Mouse (Mus musculus) forebrain, embryonic 12.5 days (tissue): ENCODE measurements around the gene Aoah. TPM values are rescaled to one million over a fixed set of nuclear protein-coding genes. Genes with fewer than 3 reads are reported as not detected.
A peak's percentile ranks its signal among the peaks of the same experiment; 100 is the strongest.

Experiments
- ATAC-seq: fragments of 200-750 bp; cut with Nextera tagmentation; 2 replicates; pipeline ENCODE4 v1.8.0; 2017; ENCODE audit warnings: moderate TSS enrichment; ENCODE audit not compliant: low FRiP score
- H3K27ac ChIP-seq: fragments of 300-500 bp; sonication (generic); 2 replicates; pipeline ENCODE4 v1.5.1; 2016; ENCODE audit warnings: mild to moderate bottlenecking
- H3K27me3 ChIP-seq: fragments of 300-500 bp; sonication (generic); 2 replicates; pipeline ENCODE4 v1.6.1; 2016; ENCODE audit warnings: mild to moderate bottlenecking
- H3K36me3 ChIP-seq: fragments of 300-500 bp; sonication (generic); replicated peaks from 2 replicates; pipeline ENCODE4 v1.6.1; 2016; ENCODE audit warnings: mild to moderate bottlenecking
- H3K4me1 ChIP-seq: fragments of 300-500 bp; sonication (generic); 2 replicates; pipeline ENCODE4 v1.6.1; 2016
- H3K4me2 ChIP-seq: fragments of 300-500 bp; sonication (generic); 2 replicates; pipeline ENCODE4 v1.6.1; 2016; ENCODE audit warnings: mild to moderate bottlenecking, moderate library complexity
- H3K4me3 ChIP-seq: fragments of 300-500 bp; sonication (generic); replicated peaks from 2 replicates; pipeline ENCODE4 v1.5.1; 2016; ENCODE audit warnings: mild to moderate bottlenecking
- H3K9ac ChIP-seq: fragments of 300-500 bp; sonication (generic); 2 replicates; pipeline ENCODE4 v1.6.1; 2016; ENCODE audit warnings: mild to moderate bottlenecking
- H3K9me3 ChIP-seq: fragments of 300-500 bp; sonication (generic); 2 replicates; pipeline ENCODE4 v1.6.1; 2016
- WGBS: fragments of 180-500 bp; shearing (Covaris S2); methylation state at CpG from one replicate; pipeline ENCODE4 v1.1.7; 2016; 5-methylcytosine and 5-hydroxymethylcytosine counted together
- polyA plus RNA-seq: library from polyadenylated mRNA; unstranded; fragments of >200 nt; fragmentation: Nextera tagmentation; extraction: Ambion mirVana; gene quantifications from 2 replicates; pipeline ENCODE4 v1.2.1, GENCODE M21; 2016

Gene Aoah
- polyA plus RNA-seq, 1 experiment from 2014 or later = 0.79 TPM

GRCm38 (mm10) chr13:20936016-20936415 lies 142.1 kb downstream of the Aoah start:
- Histone ChIP-seq H3K4me1 (no peaks in the 10 kb centered on the region), H3K4me3 (no peak overlapping the region), H3K36me3 (no peaks in the 10 kb centered on the region), H3K27me3 (no peaks in the 10 kb centered on the region), H3K9ac (no peak overlapping the region), H3K9me3 (no peaks in the 10 kb centered on the region), H3K27ac (no peak overlapping the region), H3K4me2 (no peak overlapping the region)
- no peak for ATAC-seq

- WGBS = 38% methylated on average over 5 of the region's 5 CpGs
- Histone ChIP-seq H3K4me1 (no peaks in the 10 kb centered on the region), H3K27ac (no peak overlapping the region), H3K4me2 (no peak overlapping the region), H3K27me3 (no peaks in the 10 kb centered on the region), H3K4me3 (no peak overlapping the region), H3K9ac (no peak overlapping the region), H3K36me3 (no peaks in the 10 kb centered on the region), H3K9me3 (no peaks in the 10 kb centered on the region)
- 0 out of 2 replicates have a peak, but pooled peaks have one; percentile 36 for ATAC-seq
Measured at GRCm38 (mm10) chr13:20937452-20937851, 143.5 kb downstream of the Aoah start.

DNA sequence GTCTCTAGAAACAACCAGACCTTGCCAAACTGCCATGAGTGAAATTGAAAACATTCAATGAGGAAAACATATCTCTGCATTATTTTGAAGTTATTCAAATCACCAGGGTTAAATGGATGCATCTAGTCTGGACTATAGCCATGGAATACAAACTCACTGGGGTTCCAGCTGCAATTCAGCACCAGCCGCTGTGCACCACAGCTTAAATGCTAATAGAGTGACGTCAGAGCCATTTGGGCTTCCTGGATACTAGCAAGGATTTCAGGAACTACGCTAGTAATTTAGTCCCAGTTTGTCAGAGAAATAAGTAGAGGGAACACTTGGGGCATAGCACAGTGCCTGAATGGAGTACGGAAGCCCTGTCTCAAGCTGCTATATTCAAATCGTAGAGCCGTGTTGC lies 145.2 kb downstream of the Aoah start:
- Histone ChIP-seq H3K4me1 (no peaks in the 10 kb centered on the region), H3K4me3 (no peak overlapping the region), H3K27ac (no peak overlapping the region), H3K9me3 (no peaks in the 10 kb centered on the region), H3K4me2 (no peak overlapping the region), H3K36me3 (no peaks in the 10 kb centered on the region), H3K9ac (no peak overlapping the region), H3K27me3 (no peaks in the 10 kb centered on the region)
- 79% methylated on average over 6 of the region's 6 CpGs for WGBS
- ATAC-seq = no peak

GRCm38 (mm10) chr13:20940389-20940788 lies 146.5 kb downstream of the Aoah start:
- 62% methylated on average over 6 of the region's 6 CpGs for WGBS
- Histone ChIP-seq H3K4me2 (no peak overlapping the region), H3K27ac (no peak overlapping the region), H3K36me3 (no peaks in the 10 kb centered on the region), H3K4me3 (no peak overlapping the region), H3K27me3 (no peaks in the 10 kb centered on the region), H3K9me3 (no peaks in the 10 kb centered on the region), H3K4me1 (no peaks in the 10 kb centered on the region), H3K9ac (no peak overlapping the region)
- no peak for ATAC-seq

- H3K4me2 ChIP-seq = no peak overlapping the region
- H3K9ac ChIP-seq = no peak overlapping the region
- no peaks in the 10 kb centered on the region for H3K9me3 ChIP-seq
- no peaks in the 10 kb centered on the region for H3K36me3 ChIP-seq
- ATAC-seq = no peak
- H3K27me3 ChIP-seq = no peaks in the 10 kb centered on the region
- WGBS = 90% methylated on average over 4 of the region's 4 CpGs
- H3K4me3 ChIP-seq = no peak overlapping the region
- no peak overlapping the region for H3K27ac ChIP-seq
- H3K4me1 ChIP-seq = no peaks in the 10 kb centered on the region
Measured at GRCm38 (mm10) chr13:20941707-20942106, 147.8 kb downstream of the Aoah start.

DNA sequence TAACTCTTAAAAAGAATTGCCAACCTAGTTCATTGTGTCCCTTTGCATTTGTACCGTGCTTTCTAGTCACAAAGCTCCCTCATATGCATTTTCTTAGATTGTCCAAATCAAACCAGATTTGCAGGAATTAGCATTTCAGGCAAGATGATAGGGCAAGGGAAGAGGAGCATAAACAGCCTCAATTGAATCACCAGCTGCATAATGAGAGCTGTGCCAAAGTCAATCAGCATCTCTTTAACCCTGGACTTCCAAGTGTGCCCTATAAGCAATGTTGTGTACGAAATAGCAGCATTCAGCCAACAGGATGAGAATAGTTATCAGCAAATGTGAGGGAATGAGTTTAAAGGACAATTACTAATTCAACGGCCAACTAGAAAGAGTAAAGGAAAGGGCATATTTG lies 169.2 kb downstream of the Aoah start:
- no peak overlapping the region for H3K9ac ChIP-seq
- WGBS = 76% methylated on average over 3 of the region's 3 CpGs
- no peaks in the 10 kb centered on the region for H3K9me3 ChIP-seq
- no peaks in the 10 kb centered on the region for H3K4me1 ChIP-seq
- no peak for ATAC-seq
- no peak overlapping the region for H3K4me3 ChIP-seq
- H3K4me2 ChIP-seq = no peak overlapping the region
- H3K27ac ChIP-seq = no peak overlapping the region
- no peaks in the 10 kb centered on the region for H3K36me3 ChIP-seq
- H3K27me3 ChIP-seq = no peaks in the 10 kb centered on the region

GRCm38 (mm10) chr13:20981234-20982230 lies 187.6 kb downstream of the Aoah start:
- no peak overlapping the region for H3K4me2 ChIP-seq
- no peaks in the 10 kb centered on the region for H3K27me3 ChIP-seq
- H3K27ac ChIP-seq = no peak overlapping the region
- H3K4me3 ChIP-seq = no peak overlapping the region
- no peak overlapping the region for H3K9ac ChIP-seq
- no peak for ATAC-seq
- no peaks in the 10 kb centered on the region for H3K36me3 ChIP-seq
- no peaks in the 10 kb centered on the region for H3K9me3 ChIP-seq
- H3K4me1 ChIP-seq = no peaks in the 10 kb centered on the region
- 83% methylated on average over 8 of the region's 8 CpGs for WGBS

DNA sequence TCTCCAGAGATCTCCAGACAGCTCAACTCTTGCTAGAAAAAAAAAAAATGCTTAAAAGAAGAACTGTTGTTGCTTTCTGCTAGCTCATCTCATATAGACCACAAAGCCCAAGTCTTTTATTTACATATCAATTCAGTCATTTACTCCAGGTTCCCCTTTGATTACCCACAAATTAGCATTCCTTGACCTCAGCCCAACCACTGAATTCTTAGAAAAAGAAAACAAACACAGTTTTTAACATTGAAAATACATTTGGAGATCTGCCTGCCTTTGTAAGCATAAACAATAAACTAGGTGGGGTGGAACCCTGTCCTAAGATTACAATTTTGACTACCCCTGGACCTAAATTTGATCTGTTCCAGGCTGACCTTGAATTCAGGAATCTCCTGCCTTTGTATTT lies 191.6 kb downstream of the Aoah start:
- Histone ChIP-seq H3K36me3 (no peaks in the 10 kb centered on the region), H3K9me3 (no peaks in the 10 kb centered on the region), H3K27ac (no peak overlapping the region), H3K9ac (no peak overlapping the region), H3K4me2 (no peak overlapping the region), H3K4me3 (no peak overlapping the region), H3K4me1 (no peaks in the 10 kb centered on the region), H3K27me3 (no peaks in the 10 kb centered on the region)
- no peak for ATAC-seq

DNA sequence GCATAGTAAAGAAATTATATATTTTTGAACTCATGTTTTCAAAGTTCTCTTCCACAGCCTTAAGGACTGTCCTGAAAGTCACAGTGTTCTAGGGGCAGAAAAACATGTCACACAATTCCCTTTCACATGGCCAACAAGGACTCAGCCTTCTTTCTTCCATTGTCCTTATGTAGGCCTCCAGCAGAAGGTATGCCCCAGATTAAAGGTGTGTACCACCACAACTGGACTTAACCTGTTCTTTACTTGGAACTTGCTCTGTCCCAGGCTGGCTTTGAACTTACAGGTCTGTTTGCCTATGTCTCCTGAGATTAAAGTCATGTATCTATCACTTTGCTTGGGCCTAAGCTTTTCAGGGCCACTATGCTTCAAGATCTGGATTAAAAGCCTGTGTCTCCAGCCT lies 192.0 kb downstream of the Aoah start:
- Histone ChIP-seq H3K4me2 (no peak overlapping the region), H3K9ac (no peak overlapping the region), H3K27ac (no peak overlapping the region), H3K4me3 (no peak overlapping the region), H3K27me3 (no peaks in the 10 kb centered on the region), H3K4me1 (no peaks in the 10 kb centered on the region), H3K9me3 (no peaks in the 10 kb centered on the region), H3K36me3 (no peaks in the 10 kb centered on the region)
- no peak for ATAC-seq

DNA sequence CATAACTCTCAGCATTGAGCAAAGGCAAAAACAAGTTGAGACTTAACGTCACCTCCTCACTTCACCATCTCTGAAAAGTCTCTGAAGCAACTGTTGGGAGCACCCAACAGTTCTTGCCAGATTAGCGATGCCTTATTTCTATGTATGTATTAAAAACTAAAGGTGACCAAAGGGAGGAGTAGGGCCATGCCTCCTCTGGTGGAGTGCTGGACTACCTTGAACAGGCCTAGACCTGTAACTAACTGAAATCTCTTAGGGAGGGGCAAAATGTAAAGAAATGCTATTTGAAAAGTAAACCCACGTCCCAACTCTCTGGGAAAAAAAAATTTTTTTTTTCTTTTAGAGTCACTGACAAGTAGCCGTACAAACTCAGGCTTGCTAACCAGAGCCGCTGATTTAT lies 211.3 kb downstream of the Aoah start:
- ATAC-seq = no peak
- Histone ChIP-seq H3K9ac (no peak overlapping the region), H3K27ac (no peak overlapping the region), H3K4me2 (no peak overlapping the region), H3K27me3 (no peaks in the 10 kb centered on the region), H3K4me1 (no peaks in the 10 kb centered on the region), H3K9me3 (no peaks in the 10 kb centered on the region), H3K36me3 (no peaks in the 10 kb centered on the region), H3K4me3 (no peak overlapping the region)
- 85% methylated on average over 5 of the region's 5 CpGs for WGBS

DNA sequence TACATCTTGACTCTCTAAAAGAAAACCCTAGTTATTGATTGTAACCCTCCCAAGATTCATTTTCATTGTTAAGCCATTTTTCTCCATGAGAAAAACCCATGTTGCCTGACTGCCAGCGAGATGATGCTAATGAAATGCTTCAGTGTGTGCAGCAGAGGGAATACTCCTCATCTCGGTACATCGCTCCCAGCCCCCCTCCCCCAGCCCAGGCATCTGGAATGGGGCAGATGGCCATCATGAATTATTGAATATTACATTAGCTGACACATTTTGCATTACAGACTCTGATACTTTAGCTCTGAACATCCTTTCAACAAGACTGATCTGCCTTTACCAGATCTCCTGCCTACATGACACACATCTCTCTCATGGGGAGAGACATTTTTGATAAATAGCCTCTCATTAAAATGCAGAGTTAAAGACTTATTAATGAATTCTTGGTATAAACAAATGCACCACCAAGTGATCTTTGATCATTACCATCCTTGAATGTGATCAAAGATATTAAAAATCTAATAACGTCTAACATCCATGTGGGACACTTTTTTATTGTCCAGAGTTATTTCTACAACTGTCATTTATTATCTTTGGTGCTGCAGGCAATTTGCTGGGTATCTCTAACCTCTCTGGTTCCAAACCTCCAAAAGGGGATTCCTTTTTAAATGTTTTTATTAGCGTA lies 211.9 kb downstream of the Aoah start:
- Histone ChIP-seq H3K4me2 (no peak overlapping the region), H3K27me3 (no peaks in the 10 kb centered on the region), H3K9ac (no peak overlapping the region), H3K9me3 (no peaks in the 10 kb centered on the region), H3K36me3 (no peaks in the 10 kb centered on the region), H3K4me1 (no peaks in the 10 kb centered on the region), H3K27ac (no peak overlapping the region), H3K4me3 (no peak overlapping the region)
- WGBS = 74% methylated on average over 5 of the region's 5 CpGs
- peak; percentile 76 for ATAC-seq

- no peak overlapping the region for H3K4me3 ChIP-seq
- WGBS = 92% methylated on average over 4 of the region's 4 CpGs
- H3K27me3 ChIP-seq = no peaks in the 10 kb centered on the region
- no peaks in the 10 kb centered on the region for H3K9me3 ChIP-seq
- H3K9ac ChIP-seq = no peak overlapping the region
- no peak for ATAC-seq
- H3K4me2 ChIP-seq = no peak overlapping the region
- H3K4me1 ChIP-seq = no peaks in the 10 kb centered on the region
- no peaks in the 10 kb centered on the region for H3K36me3 ChIP-seq
- H3K27ac ChIP-seq = no peak overlapping the region
Measured at GRCm38 (mm10) chr13:21006321-21006653, 212.4 kb downstream of the Aoah start.

DNA sequence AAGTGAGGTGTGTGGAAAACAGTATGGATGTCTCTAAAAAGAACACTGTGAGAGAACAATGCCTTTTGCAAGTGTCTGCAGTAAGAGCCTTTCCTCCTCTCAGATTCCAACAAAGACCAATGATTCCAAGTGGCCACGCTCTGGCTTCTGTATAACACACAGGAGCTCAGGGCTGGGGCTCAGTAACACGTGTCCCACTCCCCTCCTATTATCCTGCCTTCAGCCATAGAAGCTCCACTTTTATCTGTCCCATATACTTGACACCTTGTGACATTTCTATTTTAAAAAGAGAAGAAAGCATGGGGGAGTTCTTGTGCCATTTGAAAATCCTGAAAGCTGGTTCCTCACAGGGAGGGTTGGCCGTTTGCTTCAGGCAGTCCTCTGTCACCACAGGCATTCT lies 219.7 kb downstream of the Aoah start:
- Histone ChIP-seq H3K4me1 (no peaks in the 10 kb centered on the region), H3K27ac (no peak overlapping the region), H3K9me3 (no peaks in the 10 kb centered on the region), H3K27me3 (no peaks in the 10 kb centered on the region), H3K9ac (no peak overlapping the region), H3K36me3 (no peaks in the 10 kb centered on the region), H3K4me3 (no peak overlapping the region), H3K4me2 (no peak overlapping the region)
- no peak for ATAC-seq
- WGBS = 62% methylated on average over 3 of the region's 3 CpGs
